Mouse (Mus musculus): ENCODE measurements around the gene Cdk17.

The Cdk17 gene

GRCm38 (mm10) chr10:93263431-93263830 lies 102.8 kb downstream of the Cdk17 start:
- no peak for DNase-seq (ENCODE audit: low spot score)

GRCm38 (mm10) chr10:93264001-93264400 lies 103.3 kb downstream of the Cdk17 start:
- no peak for DNase-seq (ENCODE audit: low spot score)

- no peak for DNase-seq (ENCODE audit: low spot score)
These were observed 105.2 kb downstream of the Cdk17 start for GRCm38 (mm10) chr10:93265833-93266232.

DNA sequence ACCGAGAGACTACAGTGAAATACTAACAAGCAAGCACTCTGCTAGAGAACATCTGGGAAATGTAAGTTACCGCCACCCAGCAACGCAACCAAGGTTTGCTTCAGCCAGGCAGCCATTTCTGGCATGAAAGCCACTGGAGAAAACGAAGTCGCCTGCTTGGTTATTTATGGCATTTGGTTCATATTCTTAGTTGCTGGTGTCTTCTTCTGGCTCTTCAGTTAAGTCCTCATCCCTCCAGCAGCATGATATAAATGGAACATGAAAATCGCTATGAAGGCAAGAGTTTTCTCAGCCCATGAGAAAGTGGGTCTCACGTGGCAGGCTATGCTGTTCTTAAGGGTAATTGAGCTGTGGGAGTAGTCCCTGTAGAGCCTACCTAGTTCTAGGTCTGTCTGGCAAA lies 105.8 kb downstream of the Cdk17 start:
- DNase-seq (ENCODE audit: low spot score): no peak

GRCm38 (mm10) chr10:93267509-93267908 lies 106.8 kb downstream of the Cdk17 start:
- no peak for DNase-seq (ENCODE audit: low spot score)

- DNase-seq (ENCODE audit: low spot score): no peak
These were observed 107.7 kb downstream of the Cdk17 start for GRCm38 (mm10) chr10:93268339-93268738.

DNA sequence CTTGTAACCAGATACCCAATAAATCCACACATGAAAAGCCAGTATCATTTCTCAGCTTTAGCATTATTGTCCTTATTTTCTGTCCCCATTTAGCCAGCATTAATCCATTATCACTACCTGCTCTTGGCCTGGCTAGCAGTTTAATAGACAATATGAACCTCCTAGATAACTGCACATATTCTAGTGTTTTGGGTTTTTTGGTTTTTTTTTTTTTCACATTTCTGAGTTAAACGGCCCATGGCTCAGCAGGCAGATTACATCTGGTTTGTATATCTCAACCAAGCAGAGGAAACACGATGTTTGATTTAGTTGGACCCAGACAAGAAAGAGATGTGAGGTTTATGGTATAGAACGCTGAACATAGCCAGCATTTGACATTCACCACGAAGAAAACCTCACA lies 109.1 kb downstream of the Cdk17 start:
- no peak for DNase-seq (ENCODE audit: low spot score)

- no peak for DNase-seq (ENCODE audit: low spot score)
These were observed 110.3 kb downstream of the Cdk17 start for GRCm38 (mm10) chr10:93270889-93271460.

GRCm38 (mm10) chr10:93271831-93272230 lies 111.2 kb downstream of the Cdk17 start:
- no peak for DNase-seq (ENCODE audit: low spot score)

DNA sequence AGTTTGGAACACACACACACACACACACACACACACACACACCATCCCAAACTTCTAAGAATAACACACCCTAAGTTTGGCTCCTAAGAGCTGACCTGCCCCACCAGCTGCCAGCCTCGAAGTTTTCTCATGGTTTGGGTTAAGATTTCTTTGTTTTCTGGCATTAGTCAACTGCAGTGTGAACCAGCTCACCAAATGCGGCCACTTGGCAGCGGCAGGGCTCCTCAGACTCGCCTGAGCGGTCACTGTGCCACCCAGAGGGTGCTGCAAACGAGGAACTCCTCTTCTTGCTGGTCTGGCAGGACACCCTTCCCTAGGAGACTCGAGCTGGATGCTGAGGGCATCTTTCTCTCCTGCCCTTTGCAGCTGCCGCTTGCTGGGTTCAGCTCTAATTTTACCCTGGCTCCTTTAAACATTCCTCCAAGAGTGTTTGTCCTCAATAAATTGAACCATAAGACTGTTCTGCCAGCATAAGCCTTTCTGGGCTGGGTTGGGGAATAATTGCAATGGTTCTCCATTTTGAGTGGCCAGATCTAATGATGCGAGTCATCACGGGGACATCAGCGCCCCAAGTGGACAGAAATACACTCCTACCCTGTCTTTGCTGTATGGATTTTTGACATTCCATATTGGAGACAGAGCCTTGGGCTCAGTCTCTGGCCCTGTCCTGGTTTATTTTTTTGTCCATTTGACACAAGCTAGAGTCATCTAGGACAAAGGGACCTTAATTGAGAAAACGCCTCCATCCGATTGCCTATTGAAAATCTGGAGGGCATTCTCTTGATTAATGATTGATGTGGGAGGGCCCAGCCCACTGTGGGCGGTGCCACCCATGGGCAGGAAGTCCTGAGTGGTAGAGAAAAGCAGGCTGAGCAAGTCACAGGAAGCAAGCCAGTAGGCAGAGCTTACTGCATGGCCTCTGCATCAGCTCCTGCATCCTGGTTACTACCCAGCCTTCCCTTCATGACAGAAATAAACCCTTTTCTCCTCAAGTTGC lies 112.6 kb downstream of the Cdk17 start:
- DNase-seq (ENCODE audit: low spot score): no peak

GRCm38 (mm10) chr10:93274277-93274696 lies 113.6 kb downstream of the Cdk17 start:
- peak; percentile 46 for DNase-seq (ENCODE audit: low spot score)

GRCm38 (mm10) chr10:93275212-93276136 lies 114.8 kb downstream of the Cdk17 start:
- peak; percentile 75 for DNase-seq (ENCODE audit: low spot score)

- peak; percentile 91 for DNase-seq (ENCODE audit: low spot score)
These were observed 115.7 kb downstream of the Cdk17 start for GRCm38 (mm10) chr10:93276349-93276763.

DNA sequence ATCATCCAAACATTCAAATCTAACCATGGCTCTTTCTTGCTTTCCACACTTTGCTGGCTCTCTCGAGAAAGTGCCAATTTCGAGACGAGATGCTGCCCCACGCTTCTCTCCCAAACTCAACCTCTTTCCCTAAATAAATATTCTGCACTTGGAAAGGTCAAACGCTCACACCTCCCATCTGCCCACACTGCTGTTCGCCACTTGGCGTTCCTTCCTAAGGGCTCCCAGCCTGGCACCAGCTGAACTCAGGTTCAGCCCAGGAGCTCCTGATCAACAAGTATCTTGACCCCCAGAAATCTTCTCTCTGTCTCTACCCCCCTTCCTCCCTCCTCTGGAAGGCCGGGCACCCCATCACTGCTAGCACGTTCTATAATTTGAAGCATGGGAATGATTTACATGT lies 116.2 kb downstream of the Cdk17 start:
- no peak for DNase-seq (ENCODE audit: low spot score)

DNA sequence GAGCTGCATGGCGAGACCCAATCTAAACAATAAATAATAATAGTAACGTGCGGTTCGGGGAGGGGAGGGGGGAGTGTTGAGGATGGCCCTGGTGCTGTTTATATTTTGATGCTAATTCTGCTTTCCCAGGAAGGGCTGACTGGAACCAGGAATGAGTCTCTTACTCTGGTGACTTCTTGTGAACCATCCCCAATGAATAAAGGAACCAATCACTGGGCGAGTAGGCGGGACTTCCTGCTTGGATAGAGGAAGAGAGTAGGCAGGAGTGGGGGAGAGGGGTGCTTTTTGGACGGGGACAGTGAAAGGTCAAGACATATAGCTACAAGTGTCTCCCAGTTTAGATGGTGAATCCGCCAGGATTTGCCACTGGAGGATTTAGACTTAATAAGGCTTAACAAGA lies 117.7 kb downstream of the Cdk17 start:
- DNase-seq (ENCODE audit: low spot score): no peak

GRCm38 (mm10) chr10:93279062-93279461 lies 118.4 kb downstream of the Cdk17 start:
- no peak for DNase-seq (ENCODE audit: low spot score)

DNA sequence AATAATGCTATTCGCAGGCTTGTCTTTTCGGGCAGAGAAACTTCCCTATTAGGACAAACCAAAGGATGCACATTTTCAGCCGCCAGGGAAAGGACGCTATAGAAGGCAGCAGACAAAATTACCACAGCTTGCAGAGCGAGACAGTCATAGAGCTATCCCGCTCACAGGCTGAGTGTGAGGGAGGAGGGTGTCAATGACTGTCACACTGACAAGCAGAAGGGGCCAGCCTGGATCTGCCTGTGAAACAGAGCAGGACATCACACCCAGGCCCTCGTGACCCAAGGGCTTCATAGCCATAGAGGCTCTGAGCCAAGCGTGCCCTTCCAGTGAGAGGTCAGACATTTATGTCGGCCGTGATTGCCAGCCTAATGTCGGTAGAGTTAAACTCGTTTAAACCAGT lies 119.9 kb downstream of the Cdk17 start:
- DNase-seq (ENCODE audit: low spot score): no peak

- no peak for DNase-seq (ENCODE audit: low spot score)
These were observed 120.4 kb downstream of the Cdk17 start for GRCm38 (mm10) chr10:93281092-93281491.

DNA sequence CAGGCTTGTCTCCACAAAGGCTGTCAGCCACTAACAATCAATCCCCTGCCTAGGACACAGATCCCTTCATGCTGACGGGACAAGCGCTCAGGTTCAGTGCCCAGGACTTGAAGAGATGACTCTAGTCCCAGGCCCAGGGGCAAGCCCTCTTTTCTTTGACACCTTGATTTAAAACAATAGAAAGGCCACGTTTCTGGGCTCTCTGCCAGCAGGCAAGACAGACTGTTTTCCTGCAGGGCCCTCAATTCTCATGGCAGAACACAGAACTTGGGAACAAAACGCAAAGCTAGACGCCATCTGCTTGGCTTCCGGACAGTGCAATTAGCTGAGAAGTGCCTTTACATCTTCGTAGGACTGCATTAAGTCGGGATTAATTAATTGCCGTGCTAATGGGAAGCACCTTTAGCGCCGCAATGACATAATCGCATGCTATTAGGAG lies 121.9 kb downstream of the Cdk17 start:
- peak; percentile 79 for DNase-seq (ENCODE audit: low spot score)

DNA sequence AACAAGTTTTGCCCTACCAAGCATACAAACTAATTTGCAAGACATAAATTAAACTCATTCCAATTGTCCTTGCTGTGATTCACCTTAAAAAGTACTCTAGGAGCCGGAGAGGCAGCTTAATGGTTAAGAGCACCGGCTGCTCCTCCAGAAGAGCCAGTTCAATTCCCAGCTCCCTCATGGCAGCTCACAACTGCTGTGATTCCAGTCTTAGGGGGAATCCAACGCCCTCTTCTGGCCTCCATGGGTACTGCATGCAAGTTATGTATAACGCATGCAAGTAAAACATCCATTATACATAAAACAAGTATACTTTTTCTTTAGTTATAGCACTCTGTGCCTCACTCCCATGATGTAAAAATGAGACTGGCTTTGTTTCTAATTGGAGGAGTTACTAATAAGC lies 122.6 kb downstream of the Cdk17 start:
- peak; percentile 35 for DNase-seq (ENCODE audit: low spot score)

DNA sequence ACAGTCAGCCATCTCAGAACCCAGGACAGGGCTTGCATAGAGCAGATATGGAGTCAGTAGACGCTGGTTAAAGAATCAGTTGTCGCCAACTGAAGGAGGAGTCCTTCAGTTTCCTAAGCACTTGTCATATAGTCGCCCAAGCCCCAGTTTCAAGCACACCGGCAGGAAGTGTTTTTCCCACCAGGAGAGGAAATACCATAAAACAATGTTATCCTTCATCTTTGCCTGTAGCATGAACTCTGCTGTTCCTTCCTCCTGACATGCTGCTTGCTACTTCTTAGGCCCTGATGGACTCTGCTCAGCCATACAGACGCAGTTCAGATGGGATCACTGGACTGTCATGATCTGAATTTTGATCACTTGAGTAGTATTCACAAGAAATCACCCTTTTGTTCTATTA lies 124.8 kb downstream of the Cdk17 start:
- no peak for DNase-seq (ENCODE audit: low spot score)

GRCm38 (mm10) chr10:93287551-93288145 lies 127.0 kb downstream of the Cdk17 start:
- no peak for DNase-seq (ENCODE audit: low spot score)

Measured in MN1 (cell line).